Mouse (Mus musculus) WW6 (cell line): Measurements from ENCODE around the gene AY761184.
"Not testable (repeated sequence)": the region's sequence is repeated elsewhere in the genome, so short reads cannot be mapped to it uniquely, and the experiment has no call there.

Source experiments
- DNase-seq: peaks from one replicate; pipeline ENCODE4 v3.0.0-alpha.2; 2013; ENCODE audit warnings: low read depth, low spot score

AY761184 gene

DNA sequence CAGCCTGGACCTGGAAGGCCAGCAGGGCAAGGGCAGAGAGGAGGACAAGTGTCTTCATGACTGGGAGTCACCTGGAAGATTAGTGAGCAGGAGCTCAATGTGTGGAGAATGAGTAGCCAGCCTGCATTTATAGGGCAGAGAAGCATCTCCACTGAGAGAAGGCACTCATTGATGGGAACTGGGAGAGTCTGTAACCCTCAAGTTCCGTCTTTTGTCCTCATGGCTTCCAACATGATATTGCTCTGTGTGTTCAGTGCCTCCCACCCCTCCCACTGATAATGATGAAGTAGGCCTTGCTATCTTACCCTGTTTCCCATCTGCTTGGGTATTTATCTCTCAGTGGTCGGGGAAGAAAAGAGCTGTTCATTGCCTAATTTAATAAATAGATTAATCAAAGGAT lies at the start of gene AY761184:
Gene AY761184 (minus strand): TSS at position 101 of the 400 bp plus-strand sequence.
- DNase-seq = not testable (repeated sequence)

DNA sequence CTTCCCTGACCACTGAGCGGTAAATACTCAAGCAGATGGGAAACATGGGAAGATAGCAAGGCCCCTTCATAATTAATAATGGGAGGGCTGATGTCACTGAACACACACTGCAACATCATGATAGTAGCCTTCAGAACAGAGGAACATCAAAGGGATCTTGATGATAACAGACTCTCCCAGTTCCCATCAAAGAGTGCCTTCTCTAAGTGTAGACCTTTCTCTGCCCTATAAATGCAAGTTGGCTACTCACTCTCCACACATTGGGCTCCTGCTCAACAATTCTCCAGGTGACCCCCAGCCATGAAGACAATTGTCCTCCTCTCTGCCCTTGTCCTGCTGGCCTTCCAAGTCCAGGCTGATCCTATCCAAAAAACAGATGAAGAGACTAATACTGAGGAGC lies 37.9 kb downstream of the AY761184 start, which contains the start of gene Defa34:
Gene Defa34 (plus strand): TSS at position 301 of the 400 bp plus-strand sequence.
- not testable (repeated sequence) for DNase-seq

DNA sequence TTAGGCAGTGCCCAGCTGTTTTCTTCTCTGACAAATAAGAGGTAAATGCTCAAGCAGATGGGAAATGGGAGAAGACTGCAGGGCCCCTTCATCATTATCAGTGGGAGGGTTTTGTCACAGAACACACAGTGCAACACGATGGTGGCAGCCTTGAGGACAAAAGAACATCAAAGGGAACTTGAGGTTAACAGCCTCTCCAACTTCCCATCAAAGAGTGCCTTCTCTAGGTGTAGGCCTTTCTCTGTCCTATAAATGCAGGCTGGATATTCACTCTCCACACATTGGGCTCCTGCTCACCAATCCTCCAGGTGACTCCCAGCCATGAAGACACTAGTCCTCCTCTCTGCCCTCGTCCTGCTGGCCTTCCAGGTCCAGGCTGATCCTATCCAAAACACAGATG lies 48.0 kb downstream of the AY761184 start, which contains the start of gene Defa17:
Gene Defa17 (plus strand): TSS at position 301 of the 400 bp plus-strand sequence.
- DNase-seq = not testable (repeated sequence)
